Mouse (Mus musculus) retina, postnatal 7 days (tissue): ENCODE measurements around the gene Ccnb1ip1.
A peak's percentile ranks its signal among the peaks of the same experiment; 100 is the strongest.
"Not testable (repeated sequence)": the region's sequence is repeated elsewhere in the genome, so short reads cannot be mapped to it uniquely, and the experiment has no call there.

ENCODE experiments used
- DNase-seq: peaks from one replicate; pipeline ENCODE4 v3.0.0-alpha.2; 2012; ENCODE audit warnings: low read depth, low spot score

The Ccnb1ip1 gene

GRCm38 (mm10) chr14:50807487-50808072 lies at the start of gene Ccnb1ip1, which contains the start of gene Parp2:
Gene Ccnb1ip1, minus strand, starts transcription at chr14:50807732.
Gene Parp2, plus strand, starts transcription at chr14:50807841.
- DNase-seq: peak; percentile 99

- DNase-seq: no peak
Observed at GRCm38 (mm10) chr14:50855788-50856187, 48.3 kb upstream of the Ccnb1ip1 start.

GRCm38 (mm10) chr14:50837236-50837635 lies 29.7 kb upstream of the Ccnb1ip1 start:
- no peak for DNase-seq

DNA sequence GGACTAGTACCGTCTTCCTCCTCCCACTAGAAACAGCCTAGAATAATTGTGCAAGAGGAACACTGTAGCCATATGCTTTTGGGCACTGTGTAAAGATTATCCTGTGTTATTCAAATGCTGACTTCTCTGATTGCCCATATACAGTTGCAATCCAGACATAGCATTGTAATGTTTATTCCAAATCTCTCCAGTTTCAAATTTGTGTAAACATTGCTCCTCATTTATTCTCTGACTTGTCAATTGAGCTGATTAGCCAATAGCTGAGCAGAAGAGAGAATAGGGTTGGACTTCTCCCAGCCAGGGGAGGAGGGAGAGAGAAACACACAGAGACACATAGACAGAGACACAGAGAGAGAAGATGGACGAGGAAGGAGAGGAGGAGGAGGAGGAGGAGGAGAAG lies 26.9 kb upstream of the Ccnb1ip1 start:
- DNase-seq: no peak

DNA sequence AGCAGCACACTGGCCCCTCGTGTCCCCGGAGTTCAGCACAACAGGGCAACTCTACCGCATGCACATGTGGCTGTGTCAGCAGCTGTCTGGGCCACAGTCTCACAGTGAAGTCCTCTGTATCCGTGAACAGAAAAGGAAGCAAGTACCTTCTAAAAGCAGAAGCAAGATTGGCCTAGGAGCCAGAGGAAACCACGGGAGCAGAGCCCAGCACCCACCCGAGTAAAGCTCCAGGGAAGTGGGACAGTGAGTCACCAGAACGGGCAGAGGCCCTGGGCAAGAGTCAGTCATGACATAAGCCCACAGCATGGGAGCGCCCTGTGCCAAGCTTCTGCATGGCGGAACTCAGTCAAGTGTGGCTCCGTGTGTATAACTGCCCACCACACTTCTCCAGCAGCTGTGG lies 26.4 kb upstream of the Ccnb1ip1 start:
- DNase-seq: no peak

DNA sequence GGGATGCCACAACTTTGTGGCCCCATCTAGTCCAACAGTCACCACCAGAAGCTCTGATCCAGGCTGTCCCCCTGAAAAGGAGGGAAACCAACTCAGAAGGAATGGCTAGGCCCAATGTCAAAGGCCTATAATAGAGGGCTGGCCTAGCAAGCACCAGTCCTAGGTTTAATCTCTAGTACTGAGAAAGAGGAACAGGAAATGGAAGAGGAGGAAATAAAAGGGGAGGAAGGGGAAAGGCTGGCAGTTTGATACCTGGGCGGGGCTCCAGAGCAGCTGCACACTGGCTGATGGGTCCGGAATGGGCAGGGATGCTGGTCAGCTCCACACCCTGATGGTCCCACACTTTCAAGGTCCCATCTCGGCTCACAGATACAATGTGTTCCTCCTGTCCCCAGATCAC lies 22.3 kb upstream of the Ccnb1ip1 start:
- DNase-seq: no peak

- no peak for DNase-seq
Observed at GRCm38 (mm10) chr14:50826579-50826978, 19.0 kb upstream of the Ccnb1ip1 start.

DNA sequence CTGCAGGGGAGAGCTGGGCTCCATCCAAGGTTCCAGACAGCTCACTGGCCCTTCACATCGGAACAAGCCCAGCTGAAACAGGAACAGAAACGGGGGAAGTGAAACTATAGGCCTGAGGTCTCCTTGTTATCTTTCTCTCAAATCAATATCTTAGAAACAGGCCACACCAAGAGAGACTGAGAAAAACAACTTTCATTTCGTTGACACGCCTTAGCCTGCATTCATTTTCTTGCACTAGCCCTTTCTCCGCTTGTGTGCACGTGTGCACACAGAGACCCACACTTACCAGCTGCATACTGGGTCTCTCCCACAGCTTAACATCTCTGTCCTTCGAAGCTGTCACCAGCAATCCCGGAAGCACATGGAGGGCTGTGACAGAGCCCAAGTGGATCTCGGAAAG lies 16.7 kb upstream of the Ccnb1ip1 start:
- DNase-seq: no peak

DNA sequence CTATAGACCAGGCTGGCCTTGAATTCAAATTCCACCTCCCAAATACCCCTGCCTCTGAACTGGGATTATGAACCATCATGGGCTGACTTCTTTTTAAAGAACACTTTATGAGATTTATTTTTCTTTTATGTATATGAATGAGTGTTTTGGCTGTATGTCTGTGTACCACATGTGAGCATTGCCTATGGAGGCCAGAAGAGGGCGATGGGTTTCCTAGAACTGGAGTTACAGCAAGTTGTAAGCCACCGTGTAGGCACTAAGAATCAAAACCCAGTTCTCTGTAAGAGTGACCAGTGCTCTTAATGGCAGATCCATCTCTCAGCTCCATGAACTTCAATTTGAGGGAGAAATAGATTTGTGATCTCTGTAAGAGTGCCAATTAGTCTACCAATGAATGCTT lies 15.7 kb upstream of the Ccnb1ip1 start:
- DNase-seq: no peak

DNA sequence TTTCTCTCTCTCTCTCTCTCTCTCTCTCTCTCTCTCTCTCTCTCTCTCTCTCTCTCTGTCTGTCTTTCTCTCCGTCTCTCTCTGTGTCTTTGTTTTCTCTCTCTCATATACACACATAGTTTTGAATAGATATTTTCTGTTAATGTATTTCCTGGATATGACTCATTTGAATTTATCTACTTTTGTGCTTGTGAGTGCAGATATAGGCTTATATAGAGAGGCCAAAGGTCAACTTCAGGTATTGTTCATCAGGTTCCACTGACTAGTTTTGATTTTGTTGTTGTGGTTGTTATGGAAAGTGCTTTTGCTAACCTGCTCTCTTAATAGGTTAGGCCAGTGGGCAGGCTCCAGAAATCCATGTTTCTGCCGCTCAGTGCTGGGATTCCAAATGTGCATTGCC lies 5.5 kb upstream of the Ccnb1ip1 start:
- no peak for DNase-seq

DNA sequence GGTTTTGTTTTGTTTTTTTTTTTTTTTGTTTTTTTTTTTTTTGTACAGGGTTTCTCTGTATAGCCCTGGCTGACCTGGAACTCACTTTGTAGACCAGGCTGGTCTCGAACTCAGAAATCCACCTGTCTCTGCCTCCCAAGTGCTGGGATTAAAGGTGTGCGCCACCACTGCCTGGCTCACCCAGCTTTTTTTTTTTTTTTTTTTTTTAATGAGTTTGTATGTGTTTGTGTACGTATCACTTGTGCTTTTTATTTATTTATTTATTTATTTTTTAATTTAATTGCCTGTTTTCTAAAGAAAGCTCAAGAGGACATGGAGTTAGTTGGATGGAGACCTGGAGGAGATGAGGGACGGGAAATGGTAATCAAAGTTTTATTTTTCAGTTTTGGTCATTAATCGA lies 1.1 kb downstream of the Ccnb1ip1 start:
- not testable (repeated sequence) for DNase-seq

DNA sequence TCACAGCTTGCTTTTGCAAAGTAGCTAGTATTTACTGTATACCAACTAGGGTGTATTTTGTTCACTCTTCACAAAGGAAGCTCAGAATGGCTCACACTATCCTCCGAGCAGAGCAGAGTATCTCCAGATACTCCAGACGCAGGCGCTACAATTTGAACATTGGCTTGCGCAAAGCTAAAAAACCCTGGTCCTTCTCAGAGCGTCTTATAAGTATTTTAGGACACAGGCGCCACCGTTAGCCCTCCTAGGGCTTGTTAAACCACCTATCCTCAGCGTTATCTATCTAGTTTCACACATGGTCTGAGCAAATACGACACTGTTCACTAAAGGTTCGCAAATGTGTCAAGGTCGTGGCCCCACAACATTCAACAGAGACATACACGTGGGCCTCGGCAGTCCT lies 2.8 kb downstream of the Ccnb1ip1 start:
- no peak for DNase-seq

- peak; percentile 16 for DNase-seq
Observed at GRCm38 (mm10) chr14:50802843-50803562, 4.5 kb downstream of the Ccnb1ip1 start.

GRCm38 (mm10) chr14:50802441-50802840 lies 5.1 kb downstream of the Ccnb1ip1 start:
- DNase-seq: no peak

- DNase-seq: peak; percentile 50
Observed at GRCm38 (mm10) chr14:50799502-50800259, 7.9 kb downstream of the Ccnb1ip1 start.

DNA sequence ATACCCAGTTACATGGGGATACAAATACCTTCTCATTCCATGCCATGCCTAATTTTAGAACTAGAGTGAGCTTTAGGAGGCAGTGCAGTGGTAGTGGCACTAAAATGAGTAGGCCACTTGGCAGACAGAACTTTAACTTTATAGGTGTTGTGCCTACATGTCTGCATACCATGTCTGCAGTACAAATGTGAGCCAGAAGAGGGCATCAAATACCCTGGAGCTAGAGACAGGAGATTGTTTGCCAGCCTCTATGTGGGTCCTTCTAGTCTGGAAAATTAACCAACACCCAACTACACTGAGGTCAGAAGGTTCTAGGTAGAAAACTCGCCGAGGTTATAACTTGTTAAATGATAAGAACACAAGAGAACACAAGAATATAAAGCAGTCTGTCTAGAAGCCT lies 9.0 kb downstream of the Ccnb1ip1 start:
- peak; percentile 28 for DNase-seq

- no peak for DNase-seq
Observed at GRCm38 (mm10) chr14:50796464-50796863, 11.1 kb downstream of the Ccnb1ip1 start.

DNA sequence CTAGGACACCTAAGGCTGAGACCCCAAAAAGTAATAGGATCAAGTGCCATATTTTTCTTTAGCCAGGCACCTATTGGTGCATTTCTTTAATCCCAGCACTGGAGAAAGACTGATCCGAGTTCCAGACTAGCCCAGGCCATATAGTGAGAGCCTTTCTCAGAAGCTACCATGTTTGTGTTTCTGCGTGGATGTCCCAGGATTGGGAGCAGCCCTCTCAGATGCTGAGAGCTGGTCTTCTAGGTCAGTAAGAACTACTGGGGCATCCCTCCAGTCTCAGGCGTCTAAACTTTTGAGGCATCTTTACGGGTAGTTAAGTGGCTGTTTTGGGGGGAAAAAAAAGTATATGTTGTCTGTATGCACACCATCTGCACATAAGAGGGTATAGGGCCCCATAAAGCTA lies 11.6 kb downstream of the Ccnb1ip1 start:
- no peak for DNase-seq

GRCm38 (mm10) chr14:50795261-50795935 lies 12.1 kb downstream of the Ccnb1ip1 start:
- DNase-seq: no peak

GRCm38 (mm10) chr14:50788157-50788556 lies 19.4 kb downstream of the Ccnb1ip1 start:
- no peak for DNase-seq

DNA sequence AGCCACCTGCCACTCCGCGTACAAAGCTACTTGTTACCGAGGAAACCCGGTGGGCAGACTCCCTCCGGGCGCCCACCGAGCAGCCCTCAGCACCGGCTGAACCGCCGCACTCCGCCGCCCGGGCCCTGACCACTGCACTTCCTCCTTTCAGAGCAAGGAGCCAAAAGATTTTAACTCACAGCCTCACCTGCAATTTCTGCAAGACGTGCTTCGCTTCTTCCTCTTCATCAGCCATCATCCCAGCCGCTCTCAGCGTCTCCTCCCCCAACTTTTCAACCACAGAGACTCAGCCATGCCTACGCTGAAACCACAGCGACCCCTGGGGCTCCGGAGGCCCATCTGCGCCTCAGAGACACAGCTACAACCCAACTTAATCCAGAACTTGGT lies 22.3 kb downstream of the Ccnb1ip1 start, which contains the start of gene Ttc5:
Gene Ttc5 (minus strand): TSS at position 269 of the 387 bp plus-strand sequence.
- DNase-seq: peak; percentile 84
